Mouse (Mus musculus) gastrocnemius, adult 8-10 months (tissue): Measurements from ENCODE around the gene Rufy4. TPM values are rescaled to one million over a fixed set of nuclear protein-coding genes. Genes with fewer than 3 reads are reported as not detected.

ENCODE experiments used
- DNase-seq, 2 experiments: peaks; one replicate each; pipeline ENCODE4 v3.0.0; 2022; ENCODE audit warnings: low spot score in 2 of 2
- total RNA-seq, 4 experiments: library from RNA; stranded (reverse); gene quantifications; 2 replicates each; pipeline ENCODE4 v1.2.4; 2022

The Rufy4 gene
- not detected for total RNA-seq

DNA sequence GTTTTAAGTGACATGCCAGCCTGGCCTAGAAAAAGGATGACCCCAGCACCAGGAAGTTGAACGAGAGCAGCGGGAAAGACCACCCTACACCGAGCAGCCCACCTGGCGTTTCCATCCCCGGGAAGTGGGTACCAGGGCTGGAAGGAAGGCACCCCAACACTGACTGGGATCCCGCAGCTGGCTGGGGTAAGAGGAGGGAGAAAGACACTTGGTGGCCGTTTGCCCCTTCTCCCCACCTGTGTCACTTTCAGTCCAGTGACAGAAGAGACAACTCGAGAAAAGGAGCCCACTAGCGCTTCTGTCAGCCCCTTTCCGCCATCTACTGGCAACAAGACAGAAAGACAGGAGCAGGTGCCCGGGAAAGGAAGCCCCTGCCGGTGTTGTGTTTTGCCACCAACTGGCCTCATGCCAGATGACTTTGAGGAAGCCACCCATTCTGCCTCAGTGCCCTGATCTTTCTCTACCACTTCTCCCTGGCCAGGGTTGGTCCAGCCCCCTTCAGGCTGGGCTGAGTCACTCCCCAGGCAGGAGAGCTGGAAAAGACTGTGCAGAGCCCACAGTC lies at the start of gene Rufy4:
Gene Rufy4, plus strand, starts transcription at position 551 of the 562 bp plus-strand sequence.
- DNase-seq = peak in 1 of 2 experiments; percentile 29

DNA sequence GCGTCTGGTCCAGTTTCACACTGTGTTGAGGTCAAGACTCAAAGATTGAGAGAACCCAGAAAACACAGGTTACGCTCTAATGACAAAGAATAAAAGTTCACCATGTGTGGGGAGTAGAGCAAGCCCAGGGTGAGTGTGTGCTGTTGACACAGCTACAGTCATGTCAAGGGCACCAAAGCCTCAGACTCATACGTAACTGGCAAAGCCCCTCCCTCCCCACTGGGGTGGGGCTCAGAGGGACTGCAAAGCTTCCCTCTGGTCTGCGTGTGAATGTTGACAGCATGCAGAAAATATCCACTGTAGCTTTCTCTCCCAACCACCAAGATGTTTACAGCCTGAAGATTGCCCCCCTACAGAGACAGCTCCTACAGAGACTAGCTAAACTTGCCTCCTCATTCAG lies 49.1 kb upstream of the Rufy4 start:
- DNase-seq = no peak

DNA sequence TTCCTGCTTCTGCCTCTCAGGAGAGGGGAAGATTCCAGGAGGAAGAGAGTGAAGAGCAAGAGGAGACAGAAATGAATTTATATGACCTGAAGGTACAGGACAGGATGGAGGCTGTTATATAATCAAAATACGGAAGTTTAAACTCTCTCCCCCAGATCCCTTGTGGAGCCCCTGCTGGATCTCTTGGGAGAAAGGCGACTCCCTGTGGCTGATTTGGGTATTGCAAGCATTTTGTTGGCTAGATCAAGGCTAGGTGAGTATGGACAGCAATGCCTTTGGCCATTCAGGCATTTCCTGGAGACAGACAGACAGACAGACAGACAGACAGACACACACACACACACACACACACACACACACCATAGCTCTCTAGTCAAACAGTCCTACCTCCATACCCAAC lies 48.0 kb upstream of the Rufy4 start:
- DNase-seq = peak; percentile 72 to 81

DNA sequence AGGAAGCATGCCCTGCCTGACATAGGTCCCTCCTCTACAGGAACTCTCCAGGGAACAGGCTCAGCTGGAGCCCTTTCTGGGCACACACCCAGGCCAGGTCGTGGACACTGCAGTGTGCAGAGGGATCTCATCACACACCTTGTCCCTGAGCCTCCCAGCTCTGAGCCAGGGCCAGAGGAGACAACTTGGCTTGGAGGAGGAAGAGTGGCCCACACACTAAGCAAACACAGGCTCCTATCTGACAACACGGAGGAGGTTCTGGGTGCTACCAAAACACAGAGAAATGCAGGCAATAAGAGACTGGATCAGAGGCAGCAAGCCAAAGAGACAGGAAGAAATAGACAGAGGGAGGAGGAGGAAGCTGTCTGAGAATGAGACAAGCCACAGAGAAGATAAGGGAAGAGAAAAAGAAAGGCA lies 43.8 kb upstream of the Rufy4 start:
- DNase-seq = no peak

DNA sequence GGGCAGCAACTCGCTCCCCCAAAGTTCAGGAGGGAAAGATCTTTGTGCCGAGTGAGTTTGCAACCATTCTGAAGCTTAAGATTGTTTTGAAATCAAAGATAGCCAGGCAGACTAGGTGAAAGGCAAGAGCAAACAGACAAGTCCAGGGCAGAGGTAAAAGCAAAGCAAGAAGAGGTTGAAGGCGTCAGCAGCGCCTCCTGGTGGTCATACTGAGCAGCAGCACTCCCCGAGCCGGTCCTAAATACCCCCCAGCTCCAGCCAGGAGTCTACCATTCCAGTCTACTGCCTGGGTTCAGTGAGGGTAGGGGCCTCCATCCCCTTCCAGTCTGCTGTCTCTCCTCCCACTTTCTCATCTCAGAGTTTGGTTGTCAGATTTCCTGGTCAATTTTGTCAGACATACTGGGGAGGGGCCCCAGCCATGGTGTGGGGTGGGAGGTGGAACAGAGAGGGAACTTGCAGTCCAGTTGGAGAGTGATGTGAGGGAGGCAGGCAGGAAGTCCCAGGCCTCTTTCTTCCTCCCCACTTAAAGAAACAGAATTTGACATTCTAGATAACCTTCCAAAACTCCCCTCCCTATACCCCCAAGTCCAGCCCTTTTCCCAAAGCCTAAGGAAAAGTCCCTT lies 42.4 kb upstream of the Rufy4 start:
- no peak for DNase-seq

DNA sequence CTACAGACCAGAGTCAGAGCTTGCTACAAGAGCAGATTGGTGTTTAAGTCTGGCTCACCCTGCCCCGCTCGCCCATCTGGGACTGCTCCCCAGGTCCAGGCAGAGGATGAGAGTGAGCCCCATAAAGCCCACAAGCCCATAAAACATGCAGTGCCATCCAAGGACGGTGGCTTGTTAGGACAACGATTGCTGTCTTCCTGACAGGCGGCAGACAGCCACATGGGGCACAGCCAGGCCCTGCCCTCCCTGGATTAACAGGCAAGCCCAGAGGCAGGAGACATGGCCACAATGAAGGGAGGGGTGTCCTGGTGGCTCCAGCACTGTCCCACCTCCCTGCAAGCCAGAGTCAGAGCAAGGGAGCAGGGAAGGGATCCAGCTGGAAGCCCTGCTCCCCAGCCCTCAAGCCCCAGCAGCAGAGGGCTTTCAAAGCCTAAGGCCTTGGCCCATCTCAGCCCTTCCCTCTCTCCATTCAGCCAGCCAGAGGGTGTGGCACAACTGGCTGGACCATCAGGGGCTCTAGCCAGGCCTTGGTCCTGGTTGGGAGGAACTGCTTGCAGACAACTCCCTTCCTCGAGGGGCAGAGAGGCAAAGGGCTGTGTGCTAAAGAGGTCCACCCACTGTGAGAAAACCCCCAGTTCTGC lies 41.2 kb upstream of the Rufy4 start:
- DNase-seq = peak; percentile 51 to 59

GRCm38 (mm10) chr1:74084752-74085151 lies 40.6 kb upstream of the Rufy4 start:
- DNase-seq = no peak

DNA sequence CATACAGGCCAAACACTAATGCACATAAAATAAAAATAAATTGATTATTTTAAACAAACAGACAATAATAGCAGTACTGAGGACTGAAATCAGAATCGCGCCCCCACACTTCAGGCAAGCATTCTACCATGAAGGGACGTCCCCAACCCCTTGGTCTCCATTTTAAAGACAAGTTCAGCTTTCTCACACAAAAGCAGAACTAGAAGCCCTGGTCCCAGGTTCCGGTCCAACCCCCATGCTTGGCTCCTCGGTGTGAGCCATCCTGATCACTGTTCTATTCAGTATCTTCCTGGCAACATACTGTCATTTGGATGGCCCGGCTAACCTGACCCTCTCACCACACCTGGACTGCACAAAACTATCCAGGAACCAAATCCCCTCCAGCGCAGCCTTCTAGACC lies 39.8 kb upstream of the Rufy4 start:
- DNase-seq = no peak

DNA sequence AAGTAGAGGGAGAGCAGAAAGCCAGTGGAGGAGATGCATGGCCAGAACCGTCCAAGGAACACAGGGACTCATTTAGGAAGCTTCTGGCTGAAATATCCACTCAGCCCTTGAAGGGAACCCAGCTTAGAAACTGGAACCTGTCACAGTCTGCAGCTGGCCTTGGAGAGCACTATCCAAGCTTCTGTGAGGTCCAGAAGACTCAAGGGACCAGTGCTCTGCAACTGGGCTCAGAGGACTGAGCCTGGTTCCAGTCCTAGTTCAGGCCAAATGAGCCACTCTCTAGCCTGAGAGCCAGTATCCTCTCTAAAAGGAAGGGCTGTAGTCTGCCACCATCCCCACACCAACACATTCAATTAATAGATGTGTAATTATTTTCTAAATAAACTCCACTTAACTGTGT lies 36.8 kb upstream of the Rufy4 start:
- no peak for DNase-seq

DNA sequence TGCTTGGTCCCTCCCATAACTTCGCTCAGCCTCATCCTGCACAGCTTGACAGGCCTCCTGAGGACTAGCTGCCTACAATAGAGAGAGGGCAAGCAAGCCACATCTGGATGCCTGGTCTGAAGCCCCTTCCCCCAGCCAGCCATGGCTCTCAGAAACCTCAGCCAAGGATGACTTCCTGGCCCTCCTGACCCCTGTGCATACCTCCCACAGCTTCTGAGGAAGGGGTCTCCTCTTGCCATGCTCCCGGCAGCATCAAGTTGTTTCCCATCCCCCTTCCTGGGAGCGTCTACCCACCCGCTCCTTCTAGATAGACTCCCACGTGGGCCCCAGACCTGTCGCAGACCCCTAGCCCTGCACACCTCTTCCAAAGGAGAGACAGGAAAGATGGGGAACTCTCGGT lies 35.0 kb upstream of the Rufy4 start:
- DNase-seq = no peak

- DNase-seq = no peak
These were observed 34.2 kb upstream of the Rufy4 start for GRCm38 (mm10) chr1:74091138-74091537.

GRCm38 (mm10) chr1:74091611-74092224 lies 33.6 kb upstream of the Rufy4 start:
- no peak for DNase-seq

GRCm38 (mm10) chr1:74092242-74092641 lies 33.1 kb upstream of the Rufy4 start:
- peak; percentile 64 to 77 for DNase-seq

GRCm38 (mm10) chr1:74093447-74093846 lies 31.9 kb upstream of the Rufy4 start:
- DNase-seq = no peak

GRCm38 (mm10) chr1:74094497-74095270 lies 30.7 kb upstream of the Rufy4 start:
- no peak for DNase-seq

DNA sequence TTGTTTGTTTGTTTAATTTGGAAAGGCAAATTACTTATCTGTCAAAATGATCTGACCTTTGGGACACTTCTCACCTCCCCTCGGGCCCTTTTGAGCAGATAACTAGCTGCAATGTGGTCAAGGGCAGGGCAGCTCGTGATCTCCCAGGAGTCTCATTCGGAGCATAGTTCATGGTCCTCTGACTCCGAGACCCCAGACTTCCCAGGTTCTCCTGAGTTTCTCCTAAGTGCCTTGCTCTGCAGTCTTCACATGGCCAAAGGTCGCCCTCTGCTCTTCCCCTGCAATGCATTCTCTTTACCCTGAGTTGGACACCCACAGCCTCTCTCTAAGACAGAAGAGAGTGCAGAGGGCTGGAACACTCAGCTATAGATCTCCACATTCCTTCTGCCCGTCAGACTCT lies 30.0 kb upstream of the Rufy4 start:
- DNase-seq = no peak

- no peak for DNase-seq
These were observed 29.6 kb upstream of the Rufy4 start for GRCm38 (mm10) chr1:74095728-74096127.

GRCm38 (mm10) chr1:74098004-74099000 lies 27.0 kb upstream of the Rufy4 start:
- DNase-seq = no peak

- no peak for DNase-seq
These were observed 26.3 kb upstream of the Rufy4 start for GRCm38 (mm10) chr1:74099001-74099435.

DNA sequence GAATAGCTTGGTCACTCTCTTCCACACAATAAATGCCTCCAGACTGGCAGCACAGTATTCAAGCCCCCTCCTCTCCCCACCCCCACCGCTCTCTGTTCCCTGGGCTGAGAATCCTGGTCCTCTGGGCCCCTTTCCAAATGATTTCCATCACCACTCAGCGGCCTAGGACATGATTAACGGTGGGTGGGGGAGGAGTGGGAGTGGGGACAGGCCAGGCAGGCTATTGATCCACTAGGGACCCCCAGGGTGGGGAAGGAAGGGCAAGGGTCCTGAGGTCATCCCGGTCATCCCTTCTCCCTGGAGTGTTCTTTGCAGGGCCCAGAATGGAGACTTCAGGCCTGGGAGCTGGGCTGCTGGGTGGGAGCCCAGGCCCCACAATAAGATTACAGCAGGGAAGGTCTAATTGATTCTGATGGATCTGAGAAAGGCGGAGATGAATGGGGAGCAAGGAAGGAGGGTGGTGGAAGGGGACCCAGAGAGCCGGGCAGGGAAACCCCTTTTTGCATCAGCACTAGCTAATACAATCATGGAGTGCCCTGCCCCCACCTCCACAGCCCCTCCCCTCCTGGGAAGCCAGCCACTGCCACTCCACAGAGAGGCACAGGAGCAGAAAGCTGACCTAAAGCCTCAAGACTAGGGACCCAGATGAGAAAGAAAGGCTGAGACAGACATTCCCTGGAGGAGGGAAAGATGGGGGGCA lies 21.5 kb upstream of the Rufy4 start:
- no peak for DNase-seq
